Mouse (Mus musculus): Measurements from ENCODE around the gene Zswim9.
"Not testable (repeated sequence)": the region's sequence is repeated elsewhere in the genome, so short reads cannot be mapped to it uniquely, and the experiment has no call there.

DNA sequence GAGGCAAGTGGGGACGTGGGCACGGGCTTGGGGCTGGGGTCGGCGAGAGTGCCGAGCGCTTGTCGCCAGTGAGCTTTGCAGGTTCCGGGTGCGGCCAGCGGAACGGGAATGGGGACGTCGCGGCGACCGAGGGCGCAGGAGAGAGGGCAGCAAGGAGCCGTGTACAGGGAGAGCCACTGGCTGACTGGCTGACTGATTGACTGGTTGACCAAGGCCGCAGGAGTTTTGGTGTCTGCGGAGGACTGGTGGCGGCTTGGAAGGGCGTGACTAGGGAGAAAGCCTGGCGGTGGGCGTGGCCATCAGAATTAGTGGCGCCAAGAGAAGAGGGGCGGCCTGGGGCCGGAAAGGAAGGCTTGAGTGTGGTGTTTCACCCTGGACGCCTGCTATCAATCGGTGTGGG, 436 bp upstream of the Zswim9 start:
- TF ChIP-seq CTCF (IDR thresholded peaks at IDR 0.05; ENCODE audit: low read depth, low read length); POLR2A (IDR thresholded peaks at IDR 0.05; ENCODE audit: insufficient read depth, low read length); EP300 (IDR thresholded peaks at IDR 0.05; ENCODE audit: insufficient read depth, low read depth, low read length): not testable (repeated sequence)

All from ES-Bruce4 (cell line).